Mouse (Mus musculus) lung, postnatal 0 days (tissue): ENCODE measurements at regions not wholly inside any gene's neighbourhood (a gene's known extent, or its start where the extent isn't known, plus 50 kb on each side); places are given as distances from the start of the nearest gene placed in this dataset.

Experiments used
- ATAC-seq: fragments of 200-750 bp; cut with Nextera tagmentation; 2 replicates; pipeline ENCODE4 v1.8.0; 2017; ENCODE audit warnings: moderate library complexity
- DNase-seq: peaks from one replicate; pipeline ENCODE4 v3.0.0-alpha.2; 2016; ENCODE audit warnings: low spot score
- H3K27ac ChIP-seq: fragments of 300-500 bp; sonication (generic); 2 replicates; pipeline ENCODE4 v1.5.1; 2014; ENCODE audit warnings: antibody characterized with exemption, mild to moderate bottlenecking, low read length, mixed read lengths
- H3K27me3 ChIP-seq: fragments of 300-500 bp; sonication (generic); replicated peaks from 2 replicates; pipeline ENCODE4 v1.6.1; 2014; ENCODE audit warnings: low read length, mixed read lengths; ENCODE audit not compliant: insufficient read depth
- H3K36me3 ChIP-seq: fragments of 300-500 bp; sonication (generic); 2 replicates; pipeline ENCODE4 v1.6.1; 2014; ENCODE audit warnings: low read length, mixed read lengths; ENCODE audit not compliant: insufficient read depth
- H3K4me1 ChIP-seq: fragments of 300-500 bp; sonication (generic); 2 replicates; pipeline ENCODE4 v1.6.1; 2014; ENCODE audit warnings: antibody characterized with exemption, low read depth, low read length, mixed read lengths; ENCODE audit not compliant: insufficient read depth
- H3K4me2 ChIP-seq: fragments of 300-500 bp; sonication (generic); replicated peaks from 2 replicates; pipeline ENCODE4 v1.6.1; 2014; ENCODE audit warnings: low read depth, mild to moderate bottlenecking, low read length, moderate library complexity, mixed read lengths
- H3K4me3 ChIP-seq: fragments of 300-500 bp; sonication (generic); 2 replicates; pipeline ENCODE4 v1.5.1; 2014; ENCODE audit warnings: low read depth, low read length
- H3K9ac ChIP-seq: fragments of 300-500 bp; sonication (generic); replicated peaks from 2 replicates; pipeline ENCODE4 v1.6.1; 2014; ENCODE audit warnings: low read depth, mild to moderate bottlenecking
- H3K9me3 ChIP-seq: fragments of 300-500 bp; sonication (generic); 2 replicates; pipeline ENCODE4 v1.6.1; 2016; ENCODE audit warnings: low read length, mixed read lengths
- CTCF ChIP-seq: IDR thresholded peaks from 2 replicates; pipeline ENCODE4 v1.5.1; 2016; ENCODE audit warnings: antibody characterized with exemption, mild to moderate bottlenecking
- EP300 ChIP-seq: IDR thresholded peaks from 2 replicates; pipeline ENCODE4 v1.6.1; 2016; ENCODE audit warnings: antibody characterized with exemption, mild to moderate bottlenecking, control low read depth
- WGBS: fragments of 180-500 bp; shearing (Covaris S2); extraction: QIAGEN DNeasy Blood & Tissue Kit; methylation state at CpG from one replicate; pipeline ENCODE4 v1.1.7; 2014; 5-methylcytosine and 5-hydroxymethylcytosine counted together

GRCm38 (mm10) chr9:85423908-85424307, 96.8 kb upstream of the Tent5a start:
- WGBS, result 54% methylated on average over 2 of the region's 2 CpGs
- TF ChIP-seq EP300 (no peak), CTCF (no peak)
- Histone ChIP-seq H3K27me3 (no peaks in the 10 kb centered on the region), H3K36me3 (no peaks in the 10 kb centered on the region), H3K4me2 (no peak overlapping the region), H3K27ac (no peak overlapping the region), H3K9me3 (no peaks in the 10 kb centered on the region), H3K4me3 (no peak overlapping the region), H3K9ac (no peak overlapping the region), H3K4me1 (no peaks in the 10 kb centered on the region)
- no peak for ATAC-seq
- no peak for DNase-seq

GRCm38 (mm10) chr9:85414391-85414790, 87.2 kb upstream of the Tent5a start:
- Histone ChIP-seq H3K36me3 (no peaks in the 10 kb centered on the region), H3K27me3 (no peaks in the 10 kb centered on the region), H3K4me3 (no peak overlapping the region), H3K4me2 (no peak overlapping the region), H3K27ac (no peak overlapping the region), H3K9me3 (no peaks in the 10 kb centered on the region), H3K4me1 (no peaks in the 10 kb centered on the region; the same call in 1 of the 2 replicates), H3K9ac (no peak overlapping the region)
- WGBS, result 61% methylated on average over 1 of the region's 1 CpGs
- TF ChIP-seq CTCF, result no peak
- TF ChIP-seq EP300, result no peak
- no peak for ATAC-seq
- no peak for DNase-seq

GRCm38 (mm10) chr9:85413813-85414212, 86.7 kb upstream of the Tent5a start:
- TF ChIP-seq EP300 (no peak), CTCF (no peak)
- peak; percentile 55 for ATAC-seq
- DNase-seq, result peak; percentile 70

GRCm38 (mm10) chr9:85410643-85411296, 83.6 kb upstream of the Tent5a start:
- ATAC-seq (peak; percentile 47; the same call in 1 of the 2 replicates), DNase-seq (peak; percentile 66)
- no peak overlapping the region for H3K4me2 ChIP-seq

More at GRCm38 (mm10) chr9:85413813-85414212, 86.7 kb upstream of the Tent5a start:
- Histone ChIP-seq H3K9me3 (no peaks in the 10 kb centered on the region), H3K36me3 (no peaks in the 10 kb centered on the region), H3K27me3 (no peaks in the 10 kb centered on the region), H3K4me1 (no peaks in the 10 kb centered on the region; the same call in 1 of the 2 replicates), H3K9ac (no peak overlapping the region), H3K4me2 (no peak overlapping the region), H3K27ac (no peak overlapping the region), H3K4me3 (no peak overlapping the region)
- 9% methylated on average over 1 of the region's 1 CpGs for WGBS

GRCm38 (mm10) chr9:85409974-85410506, 82.9 kb upstream of the Tent5a start:
- 48% methylated on average over 4 of the region's 4 CpGs for WGBS
- Histone ChIP-seq H3K36me3 (no peaks in the 10 kb centered on the region), H3K9me3 (no peaks in the 10 kb centered on the region), H3K4me2 (no peak overlapping the region), H3K27me3 (no peaks in the 10 kb centered on the region), H3K4me3 (no peak overlapping the region), H3K27ac (no peak overlapping the region), H3K4me1 (no peaks in the 10 kb centered on the region; the same call in 1 of the 2 replicates), H3K9ac (no peak overlapping the region)
- ATAC-seq (no peak), DNase-seq (no peak)
- TF ChIP-seq EP300 (no peak), CTCF (no peak)

More at GRCm38 (mm10) chr9:85410643-85411296, 83.6 kb upstream of the Tent5a start:
- WGBS, result 22% methylated on average over 11 of the region's 11 CpGs
- H3K36me3 ChIP-seq, result no peaks in the 10 kb centered on the region
- no peaks in the 10 kb centered on the region; the same call in 1 of the 2 replicates for H3K4me1 ChIP-seq
- H3K4me3 ChIP-seq, result no peak overlapping the region
- no peaks in the 10 kb centered on the region for H3K27me3 ChIP-seq
- H3K9me3 ChIP-seq, result no peaks in the 10 kb centered on the region
- no peak overlapping the region for H3K9ac ChIP-seq
- H3K27ac ChIP-seq, result no peak overlapping the region
- TF ChIP-seq CTCF (peak; percentile 17; the same call in 1 of the 2 replicates), EP300 (no peak)

GRCm38 (mm10) chr9:85408461-85408860, 81.3 kb upstream of the Tent5a start:
- Histone ChIP-seq H3K36me3 (no peaks in the 10 kb centered on the region), H3K4me2 (no peak overlapping the region), H3K9me3 (no peaks in the 10 kb centered on the region), H3K9ac (no peak overlapping the region), H3K27ac (no peak overlapping the region), H3K27me3 (no peaks in the 10 kb centered on the region), H3K4me1 (no peaks in the 10 kb centered on the region; the same call in 1 of the 2 replicates), H3K4me3 (no peak overlapping the region)
- ATAC-seq (no peak), DNase-seq (no peak)
- 89% methylated on average over 5 of the region's 5 CpGs for WGBS
- TF ChIP-seq EP300 (no peak), CTCF (no peak)
